Mouse (Mus musculus): ENCODE measurements around the gene Wnk1.

DNA sequence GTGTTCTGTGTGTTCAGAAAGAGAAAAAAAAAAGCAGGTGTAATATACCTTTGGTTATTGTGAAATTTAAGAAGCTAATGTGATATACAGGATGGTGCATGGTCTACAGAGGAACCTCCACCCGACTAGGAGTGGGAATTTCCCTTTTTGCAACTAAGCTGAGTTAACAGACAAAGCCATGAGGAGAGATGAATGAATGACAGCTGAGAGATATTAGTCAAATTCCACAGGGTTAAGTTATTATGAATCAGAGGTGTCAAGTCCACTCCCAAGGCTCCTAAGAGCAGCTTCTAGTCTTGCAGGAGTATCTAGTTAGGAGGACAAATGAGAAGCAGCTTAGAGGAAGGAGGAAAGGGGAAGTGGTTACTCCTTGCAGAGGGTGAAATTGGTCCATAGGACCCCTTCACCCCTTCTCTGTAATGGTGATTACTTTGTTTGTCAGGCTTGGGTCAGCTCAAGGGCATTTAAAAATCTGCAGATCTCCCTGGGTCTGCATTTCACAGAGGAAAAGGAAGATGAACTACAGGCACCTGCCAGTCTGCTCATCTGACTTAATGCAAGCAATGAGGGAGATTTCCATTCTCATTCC lies 4.3 kb upstream of the Wnk1 start:
- TF ChIP-seq CTCF (IDR thresholded peaks at IDR 0.05; ENCODE audit: extremely low read depth, insufficient read depth, insufficient read length, insufficient replicate concordance) (no peak), POLR2A (IDR thresholded peaks at IDR 0.05; ENCODE audit: low read depth, low read length) (no peak)

All from spleen, adult 2 months (tissue).